ENCODE assay signal across 26 mouse cellular contexts in genomic region chr1:19056861-19057260, GRCm38 (mm10). TPM values are rescaled to one million over a fixed set of nuclear protein-coding genes. Genes with fewer than 3 reads are reported as not detected.
"Had no signal": no experiment of that assay in that cellular context is flagged by ENCODE, and none has a peak within 500 bp of the region (broad histone marks: within the 10 kb centered on the region; RNA-seq: fewer than 3 reads in every experiment).

No protein-coding gene starts in this region.

- H3K4me1 ChIP-seq: embryonic facial prominence, embryonic 10.5 days; embryonic facial prominence, embryonic 12.5 days; embryonic facial prominence, embryonic 13.5 days; embryonic facial prominence, embryonic 15.5 days; forebrain, embryonic 10.5 days; forebrain, embryonic 12.5 days; forebrain, embryonic 13.5 days; forebrain, embryonic 15.5 days had no signal

- ATAC-seq: forebrain, embryonic 13.5 days; forebrain, embryonic 16.5 days had no signal

- H3K9ac ChIP-seq: embryonic facial prominence, embryonic 12.5 days; embryonic facial prominence, embryonic 13.5 days; embryonic facial prominence, embryonic 15.5 days; forebrain, embryonic 12.5 days; forebrain, embryonic 13.5 days; forebrain, embryonic 15.5 days; forebrain, postnatal 0 days had no signal

- H3K27me3 ChIP-seq: embryonic facial prominence, embryonic 12.5 days; embryonic facial prominence, embryonic 13.5 days; embryonic facial prominence, embryonic 15.5 days; forebrain, embryonic 12.5 days; forebrain, embryonic 13.5 days; forebrain, embryonic 15.5 days had no signal

- H3K9me3 ChIP-seq: embryonic facial prominence, embryonic 10.5 days; embryonic facial prominence, embryonic 12.5 days; embryonic facial prominence, embryonic 13.5 days; embryonic facial prominence, embryonic 15.5 days; forebrain, embryonic 10.5 days; forebrain, embryonic 12.5 days; forebrain, embryonic 13.5 days; forebrain, embryonic 15.5 days had no signal

- DNase-seq: cerebellum, adult 2 months; cerebellum, adult 8-10 months; cerebellum, adult 9-10 months; cerebellum, adult 9-11 months; cerebellum, postnatal 36 days; gastrocnemius, adult 2 months; gastrocnemius, postnatal 10 days; gastrocnemius, postnatal 14 days; gastrocnemius, postnatal 25 days; gastrocnemius, postnatal 36 days; heart, adult 11 months; heart, adult 18-20 months; heart, adult 2 months had no signal

- H3K27ac ChIP-seq: embryonic facial prominence, embryonic 10.5 days; embryonic facial prominence, embryonic 12.5 days; embryonic facial prominence, embryonic 13.5 days; embryonic facial prominence, embryonic 15.5 days; forebrain, embryonic 10.5 days; forebrain, embryonic 12.5 days; forebrain, embryonic 13.5 days; forebrain, embryonic 15.5 days; gastrocnemius, adult 2 months; heart, adult 2 months had no signal

- H3K36me3 ChIP-seq: embryonic facial prominence, embryonic 10.5 days; embryonic facial prominence, embryonic 12.5 days; embryonic facial prominence, embryonic 13.5 days; embryonic facial prominence, embryonic 15.5 days; forebrain, embryonic 10.5 days; forebrain, embryonic 12.5 days; forebrain, embryonic 15.5 days had no signal

- H3K4me2 ChIP-seq: embryonic facial prominence, embryonic 12.5 days; embryonic facial prominence, embryonic 13.5 days; embryonic facial prominence, embryonic 15.5 days; forebrain, embryonic 12.5 days; forebrain, embryonic 13.5 days; forebrain, embryonic 15.5 days had no signal

- H3K4me3 ChIP-seq: embryonic facial prominence, embryonic 10.5 days; embryonic facial prominence, embryonic 12.5 days; embryonic facial prominence, embryonic 13.5 days; embryonic facial prominence, embryonic 15.5 days; erythroblast, embryonic 14.5 days; forebrain, embryonic 10.5 days; forebrain, embryonic 12.5 days; forebrain, embryonic 13.5 days; forebrain, embryonic 15.5 days; gastrocnemius, adult 2 months; heart, adult 2 months had no signal

RNA-seq across cellular contexts. Expression of gene Tfap2d, which starts 46.0 kb away (rescaled TPM):
- polyA plus RNA-seq: embryonic facial prominence, embryonic 10.5 days; embryonic facial prominence, embryonic 13.5 days; embryonic facial prominence, embryonic 14.5 days; embryonic facial prominence, embryonic 15.5 days; erythroblast, embryonic 14.5 days; gonadal fat pad, adult 2 months; heart, adult 2 months had no signal
